Mouse (Mus musculus): ENCODE results near the gene Gm11992. TPM values are rescaled to one million over a fixed set of nuclear protein-coding genes. Genes with fewer than 3 reads are reported as not detected.

Gene Gm11992
- polyA plus RNA-seq (2014; fragmentation: Illumina TruSeq; extraction: RNeasy Lipid Tissue Mini Kit (QIAGEN cat#74804); ENCODE audit: low read depth, low replicate concordance) = not detected

GRCm38 (mm10) chr11:9048011-9048702, at the start of gene Gm11992:
TSS of gene Gm11992 (plus strand) at chr11:9048594.

GRCm38 (mm10) chr11:9010853-9011339, 37.5 kb upstream of the Gm11992 start, which contains the start of gene Hus1:
TSS of gene Hus1 (minus strand) at chr11:9011191.

DNA sequence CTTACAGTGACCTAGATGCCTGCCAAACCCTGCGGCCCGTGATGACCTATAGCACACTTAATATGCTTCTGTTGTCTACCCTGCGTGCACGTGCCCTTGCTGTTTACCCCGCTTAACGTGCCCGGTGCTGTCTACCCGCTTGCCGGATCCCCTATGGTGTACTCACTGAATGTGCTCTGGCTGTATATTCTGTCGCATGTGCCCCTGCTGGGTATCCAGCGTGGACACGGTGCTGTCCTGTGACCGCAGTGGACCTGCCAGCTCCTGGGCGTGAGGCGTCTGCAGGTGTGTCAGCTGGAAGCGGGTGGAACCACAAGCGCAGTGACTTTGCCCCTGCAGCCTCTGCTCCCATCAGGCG, 288 bp downstream of the Gm11992 start, which contains the start of gene Sun3:
Sun3 (minus strand) TSS at position 289 of the 358 bp plus-strand sequence.

DNA sequence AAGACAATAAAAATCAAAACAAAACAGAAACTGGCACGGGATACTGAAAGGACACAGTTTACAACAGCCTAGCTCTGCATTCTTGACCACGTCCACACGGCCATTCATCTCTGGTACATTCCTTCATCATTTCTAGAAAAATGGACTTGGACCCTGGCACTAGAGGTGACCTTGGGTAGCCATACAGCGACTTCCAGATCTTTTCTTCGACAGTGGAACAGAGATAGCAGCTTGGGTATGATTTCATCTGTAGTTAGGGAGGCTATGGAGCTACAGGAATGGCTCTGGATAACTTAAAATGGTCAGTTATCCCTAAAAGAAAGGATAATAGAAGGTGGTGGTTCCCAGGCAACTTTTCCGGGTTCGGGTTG, 69.6 kb downstream of the Gm11992 start, which contains the start of gene Upp1:
Upp1 (plus strand) TSS at position 54 of the 371 bp plus-strand sequence.

Other genes with a start within 250 kb of the Gm11992 start
- not detected for gene Pkd1l1, start 75.3 kb upstream of the Gm11992 start, polyA plus RNA-seq (2014; fragmentation: Illumina TruSeq; extraction: RNeasy Lipid Tissue Mini Kit (QIAGEN cat#74804); ENCODE audit: low read depth, low replicate concordance)
- gene Hus1, start 37.4 kb upstream of the Gm11992 start, polyA plus RNA-seq (2014; fragmentation: Illumina TruSeq; extraction: RNeasy Lipid Tissue Mini Kit (QIAGEN cat#74804); ENCODE audit: low read depth, low replicate concordance) = 13.1 TPM
- not detected for gene Sun3, start 397 bp downstream of the Gm11992 start, polyA plus RNA-seq (2014; fragmentation: Illumina TruSeq; extraction: RNeasy Lipid Tissue Mini Kit (QIAGEN cat#74804); ENCODE audit: low read depth, low replicate concordance)
- gene Upp1, start 69.5 kb downstream of the Gm11992 start, polyA plus RNA-seq (2014; fragmentation: Illumina TruSeq; extraction: RNeasy Lipid Tissue Mini Kit (QIAGEN cat#74804); ENCODE audit: low read depth, low replicate concordance) = 11.0 TPM
- gene Abca13, start 143.3 kb downstream of the Gm11992 start, polyA plus RNA-seq (2014; fragmentation: Illumina TruSeq; extraction: RNeasy Lipid Tissue Mini Kit (QIAGEN cat#74804); ENCODE audit: low read depth, low replicate concordance) = 0.06 TPM

Measured in adrenal gland, adult 10 weeks (tissue).